Mouse (Mus musculus) MEL (cell line): ENCODE measurements around the gene Zfp362. TPM values are rescaled to one million over a fixed set of nuclear protein-coding genes. Genes with fewer than 3 reads are reported as not detected.

Experiments
- DNase-seq: peaks from one replicate; pipeline ENCODE4 v3.0.0; 2011; ENCODE audit warnings: low read depth, low spot score
- H3K27ac ChIP-seq: 2 replicates; pipeline ENCODE4 v1.5.1; 2012; ENCODE audit warnings: low read depth, mild to moderate bottlenecking, control low read depth, low read length, moderate library complexity; ENCODE audit not compliant: control insufficient read depth
- H3K27me3 ChIP-seq, 2 experiments: fragments of 150-350 bp in 1 of 2; sonication (generic) in 1 of 2; 2 replicates each; pipeline ENCODE4 v1.6.1; 2012; ENCODE audit warnings: low read length in 2 of 2, mild to moderate bottlenecking in 2 of 2, improper control_type of control experiment in 1 of 2, moderate library complexity in 1 of 2; ENCODE audit not compliant: insufficient read depth in 2 of 2, control insufficient read depth in 1 of 2
- H3K36me3 ChIP-seq, 2 experiments: 2 replicates each; pipeline ENCODE4 v1.6.1; 2012 to 2014; ENCODE audit warnings: low read length in 2 of 2, improper control_type of control experiment in 1 of 2, inconsistent platforms in 1 of 2, mild to moderate bottlenecking in 1 of 2; ENCODE audit not compliant: insufficient read depth in 2 of 2, control insufficient read depth in 1 of 2
- H3K4me1 ChIP-seq, 2 experiments: fragments of 150-350 bp in 1 of 2; sonication (generic) in 1 of 2; 2 replicates each; pipeline ENCODE4 v1.6.1; 2012; ENCODE audit warnings: low read length in 2 of 2, improper control_type of control experiment in 1 of 2, mild to moderate bottlenecking in 1 of 2; ENCODE audit not compliant: insufficient read depth in 2 of 2, control insufficient read depth in 1 of 2
- H3K4me3 ChIP-seq, 2 experiments: fragments of 150-350 bp in 1 of 2; sonication (generic) in 1 of 2; 2 replicates each; pipeline ENCODE4 v1.5.1; 2012; ENCODE audit warnings: low read depth in 2 of 2, low read length in 2 of 2, mild to moderate bottlenecking in 2 of 2, moderate library complexity in 2 of 2, control low read depth in 1 of 2, improper control_type of control experiment in 1 of 2; ENCODE audit not compliant: control insufficient read depth in 1 of 2, insufficient read depth in 1 of 2
- H3K79me2 ChIP-seq: 2 replicates; pipeline ENCODE4 v1.6.1; 2012; ENCODE audit warnings: mild to moderate bottlenecking, low read length, moderate library complexity; ENCODE audit not compliant: control insufficient read depth, poor library complexity, insufficient read depth
- H3K9ac ChIP-seq: 2 replicates; pipeline ENCODE4 v1.6.1; 2012; ENCODE audit warnings: low read depth, mild to moderate bottlenecking, control low read depth, low read length, moderate library complexity; ENCODE audit not compliant: control insufficient read depth, poor library complexity, severe bottlenecking
- H3K9me3 ChIP-seq: fragments of 150-350 bp; sonication (generic); replicated peaks from 2 replicates; pipeline ENCODE4 v1.6.1; 2012; ENCODE audit warnings: mild to moderate bottlenecking, low read length, improper control_type of control experiment, moderate library complexity; ENCODE audit not compliant: insufficient read depth
- CTCF ChIP-seq, 3 experiments: IDR thresholded peaks in 2 of 3; conservative IDR thresholded peaks in 1 of 3; 2 replicates each; pipeline ENCODE4 v1.5.1; 2011 to 2012; ENCODE audit warnings: low read length in 3 of 3, low read depth in 2 of 3, mild to moderate bottlenecking in 2 of 3, improper control_type of control experiment in 1 of 3, inconsistent platforms in 1 of 3, mixed read lengths in 1 of 3, moderate library complexity in 1 of 3; ENCODE audit not compliant: control insufficient read depth in 1 of 3, insufficient read depth in 1 of 3, poor library complexity in 1 of 3, severe bottlenecking in 1 of 3
- ELF1 ChIP-seq: IDR thresholded peaks from 2 replicates; pipeline ENCODE4 v1.6.1; 2014; ENCODE audit warnings: low read depth, mild to moderate bottlenecking, inconsistent platforms, low read length, improper control_type of control experiment, moderate library complexity
- GABPA ChIP-seq: IDR thresholded peaks from 2 replicates; pipeline ENCODE4 v1.6.1; 2012; ENCODE audit warnings: low read depth, mild to moderate bottlenecking, inconsistent platforms, low read length, improper control_type of control experiment, moderate library complexity
- GATA1 ChIP-seq: IDR thresholded peaks from 2 replicates; pipeline ENCODE4 v1.6.1; 2011; ENCODE audit warnings: low read depth, low read length, improper control_type of control experiment
- KAT2A ChIP-seq: conservative IDR thresholded peaks from 2 replicates; pipeline ENCODE4 v1.6.1; 2012; ENCODE audit warnings: low read depth, low read length, improper control_type of control experiment, inconsistent platforms
- MAZ ChIP-seq: IDR thresholded peaks from 2 replicates; pipeline ENCODE4 v1.6.1; 2012; ENCODE audit warnings: low read depth, mild to moderate bottlenecking, inconsistent platforms, low read length, improper control_type of control experiment
- MEF2A ChIP-seq: IDR thresholded peaks from 2 replicates; pipeline ENCODE4 v1.6.1; 2014; ENCODE audit warnings: low read depth, mild to moderate bottlenecking, inconsistent platforms, low read length, improper control_type of control experiment; ENCODE audit not compliant: poor library complexity, insufficient replicate concordance, severe bottlenecking; ENCODE audit errors: extremely low read depth
- MYC ChIP-seq: IDR thresholded peaks from 2 replicates; pipeline ENCODE4 v1.6.1; 2011; ENCODE audit warnings: low read depth, mild to moderate bottlenecking, low read length, improper control_type of control experiment, moderate library complexity
- POLR2AphosphoS2 ChIP-seq: IDR thresholded peaks from 2 replicates; pipeline ENCODE4 v1.6.1; 2011; ENCODE audit warnings: low read length, improper control_type of control experiment
- POLR2AphosphoS5 ChIP-seq: IDR thresholded peaks from 2 replicates; pipeline ENCODE4 v1.6.1; 2012; ENCODE audit warnings: low read depth, borderline replicate concordance, mild to moderate bottlenecking, inconsistent platforms, low read length, moderate library complexity, mixed read lengths
- SMC3 ChIP-seq: IDR thresholded peaks from 2 replicates; pipeline ENCODE4 v1.6.1; 2011; ENCODE audit warnings: low read depth, low read length, improper control_type of control experiment
- USF1 ChIP-seq: IDR thresholded peaks from 2 replicates; pipeline ENCODE4 v1.6.1; 2014; ENCODE audit warnings: low read depth, mild to moderate bottlenecking, inconsistent platforms, low read length, improper control_type of control experiment, moderate library complexity
- USF2 ChIP-seq, 2 experiments: IDR thresholded peaks; 2 replicates each; pipeline ENCODE4 v1.6.1; 2011 to 2012; ENCODE audit warnings: improper control_type of control experiment in 2 of 2, low read length in 2 of 2, borderline replicate concordance in 1 of 2, inconsistent platforms in 1 of 2, low read depth in 1 of 2, mild to moderate bottlenecking in 1 of 2; ENCODE audit not compliant: insufficient read depth in 1 of 2
- ZC3H11A ChIP-seq: IDR thresholded peaks from 2 replicates; pipeline ENCODE4 v1.6.1; 2012; ENCODE audit warnings: low read depth, mild to moderate bottlenecking, inconsistent platforms, low read length, improper control_type of control experiment
- polyA plus RNA-seq, 2 experiments: library from polyadenylated mRNA; stranded (reverse) in 1 of 2; unstranded in 1 of 2; fragments of >175 nt in 1 of 2; fragments of >200 nt in 1 of 2; gene quantifications; 2 replicates each; pipeline versions ENCODE4 v1.2.1 to v1.2.4; 2012; ENCODE audit warnings: low replicate concordance in 2 of 2, low read depth in 1 of 2; ENCODE audit not compliant: insufficient read length in 2 of 2, insufficient read depth in 1 of 2, missing spikeins in 1 of 2
- total RNA-seq: library from RNA; depleted of rRNA; stranded (reverse); fragments of 300-350 nt; gene quantifications from 2 replicates; pipeline ENCODE4 v1.2.3, GENCODE M21; 2012

Zfp362 gene
- total and polyA plus RNA-seq, 3 experiments: 2.4 to 30.1 TPM; not detected in 1

GRCm38 (mm10) chr4:128769569-128770355 lies 36.1 kb downstream of the Zfp362 start:
- no peaks in the 10 kb centered on the region; a peak in 1 of 4 replicates for H3K36me3 ChIP-seq
- H3K27me3 ChIP-seq: no peaks in the 10 kb centered on the region
- H3K79me2 ChIP-seq: no peaks in the 10 kb centered on the region
- no peak overlapping the region for H3K27ac ChIP-seq
- no peak for DNase-seq
- no peaks in the 10 kb centered on the region for H3K4me1 ChIP-seq
- no peak overlapping the region for H3K4me3 ChIP-seq
- TF ChIP-seq CTCF (IDR thresholded peaks at IDR 0.05 in 2 of 3, conservative IDR thresholded peaks at IDR 0.05 in 1 of 3; ENCODE audit: control insufficient read depth in 1 of 3, insufficient read depth in 1 of 3, low read depth in 2 of 3, low read length in 3 of 3, poor library complexity in 1 of 3, severe bottlenecking in 1 of 3): no peak
- TF ChIP-seq ZC3H11A: no peak
- no peak for TF ChIP-seq GATA1
- no peak for TF ChIP-seq USF1
- TF ChIP-seq MAZ: no peak
- no peak for TF ChIP-seq USF2 (IDR thresholded peaks at IDR 0.05; ENCODE audit: borderline replicate concordance in 1 of 2, insufficient read depth in 1 of 2, low read depth in 1 of 2, low read length in 2 of 2)
- no peak for TF ChIP-seq MYC
- no peak for TF ChIP-seq POLR2AphosphoS2
- TF ChIP-seq KAT2A: no peak
- TF ChIP-seq GABPA: no peak
- TF ChIP-seq ELF1: no peak
- no peak for TF ChIP-seq SMC3
- TF ChIP-seq POLR2AphosphoS5: no peak
- no peaks in the 10 kb centered on the region for H3K9me3 ChIP-seq
- no peak overlapping the region for H3K9ac ChIP-seq

- no peak overlapping the region for H3K4me3 ChIP-seq
- no peak overlapping the region for H3K27ac ChIP-seq
- H3K79me2 ChIP-seq: no peaks in the 10 kb centered on the region
- H3K27me3 ChIP-seq: no peaks in the 10 kb centered on the region
- DNase-seq: no peak
- TF ChIP-seq MAZ: no peak
- no peak for TF ChIP-seq MYC
- TF ChIP-seq MEF2A: no peak
- no peaks in the 10 kb centered on the region for H3K4me1 ChIP-seq
- no peak overlapping the region for H3K9ac ChIP-seq
- no peaks in the 10 kb centered on the region for H3K36me3 ChIP-seq
- H3K9me3 ChIP-seq: no peaks in the 10 kb centered on the region
Measured at GRCm38 (mm10) chr4:128768120-128768519, 37.7 kb downstream of the Zfp362 start.
